In the genomic region with DNA sequence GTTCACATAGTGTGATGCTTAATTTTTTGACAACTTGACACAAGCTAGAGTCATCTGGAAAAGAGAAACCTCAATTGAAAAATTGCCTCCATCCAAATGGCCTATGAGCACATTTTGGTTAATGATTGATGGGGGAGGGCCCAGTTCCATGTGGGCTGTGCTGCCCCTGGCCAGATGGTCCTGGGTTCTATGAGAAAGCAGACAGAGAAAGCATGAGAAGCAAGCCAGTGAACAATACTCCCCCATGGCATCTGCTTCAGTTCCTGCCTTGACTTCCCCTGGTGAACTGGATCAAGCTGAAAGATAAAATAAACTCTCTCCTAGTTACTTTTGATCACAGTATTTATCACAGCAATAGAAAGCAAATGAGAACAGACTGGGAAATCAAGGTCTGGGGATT, we compare ENCODE assay signal across 24 mouse cellular contexts. TPM values are rescaled to one million over a fixed set of nuclear protein-coding genes. Genes with fewer than 3 reads are reported as not detected.
"Had no signal": no experiment of that assay in that cellular context is flagged by ENCODE, and none has a peak within 500 bp of the region (broad histone marks: within the 10 kb centered on the region; RNA-seq: fewer than 3 reads in every experiment).

No protein-coding gene starts in this region.

- H3K4me3 ChIP-seq: intestine, embryonic 15.5 days; limb, embryonic 10.5 days; limb, embryonic 13.5 days; liver, embryonic 12.5 days; liver, embryonic 15.5 days; lung, embryonic 15.5 days; megakaryocyte, embryonic 14.5 days; midbrain, embryonic 10.5 days; midbrain, embryonic 13.5 days; myocyte; neural tube, embryonic 13.5 days had no signal

- H3K4me2 ChIP-seq: intestine, embryonic 15.5 days; limb, embryonic 13.5 days; liver, embryonic 12.5 days; liver, embryonic 15.5 days; lung, embryonic 15.5 days; midbrain, embryonic 13.5 days; neural tube, embryonic 13.5 days had no signal

- H3K9ac ChIP-seq: intestine, embryonic 15.5 days; limb, embryonic 13.5 days; liver, embryonic 12.5 days; liver, embryonic 15.5 days; lung, embryonic 15.5 days; midbrain, embryonic 13.5 days; neural tube, embryonic 13.5 days had no signal

- H3K27me3 ChIP-seq: intestine, embryonic 15.5 days; limb, embryonic 13.5 days; liver, embryonic 12.5 days; liver, embryonic 15.5 days; lung, embryonic 15.5 days; megakaryocyte, embryonic 14.5 days; midbrain, embryonic 13.5 days; neural tube, embryonic 13.5 days had no signal

- H3K27ac ChIP-seq: intestine, embryonic 15.5 days; kidney, postnatal 0 days; limb, embryonic 10.5 days; limb, embryonic 13.5 days; liver, embryonic 12.5 days; liver, embryonic 15.5 days; lung, embryonic 15.5 days; midbrain, embryonic 10.5 days; midbrain, embryonic 13.5 days; neural tube, embryonic 13.5 days had no signal

- H3K4me1 ChIP-seq: intestine, embryonic 15.5 days; limb, embryonic 10.5 days; limb, embryonic 13.5 days; liver, embryonic 12.5 days; liver, embryonic 15.5 days; lung, embryonic 15.5 days; megakaryocyte, embryonic 14.5 days; midbrain, embryonic 10.5 days; midbrain, embryonic 13.5 days; neural tube, embryonic 13.5 days had no signal

- H3K9me3 ChIP-seq: intestine, embryonic 15.5 days; limb, embryonic 10.5 days; limb, embryonic 13.5 days; liver, embryonic 12.5 days; liver, embryonic 15.5 days; lung, embryonic 15.5 days; midbrain, embryonic 10.5 days; midbrain, embryonic 13.5 days; neural tube, embryonic 13.5 days had no signal

- ATAC-seq: intestine, embryonic 15.5 days; liver, embryonic 12.5 days; midbrain, embryonic 13.5 days; midbrain, embryonic 16.5 days had no signal

- DNase-seq: kidney, adult 18-20 months; kidney, postnatal 25 days; liver; lung, adult 18-20 months; lung, postnatal 10 days; lung, postnatal 36 days; retina, postnatal 1 day; right cerebral cortex, postnatal 25 days; thymus, postnatal 25 days had no signal

- H3K36me3 ChIP-seq: intestine, embryonic 15.5 days; limb, embryonic 10.5 days; limb, embryonic 13.5 days; liver, embryonic 12.5 days; liver, embryonic 15.5 days; lung, embryonic 15.5 days; midbrain, embryonic 10.5 days; midbrain, embryonic 13.5 days; neural tube, embryonic 13.5 days had no signal

RNA-seq across cellular contexts. Expression of gene Grin2a, which starts 36.5 kb away (rescaled TPM):
- total RNA-seq: monocyte, adult 5-6 weeks had no signal
- polyA plus RNA-seq: liver, embryonic 15.5 days; thymus, postnatal 0 days had no signal
